Mouse (Mus musculus) lung, postnatal 4 days (tissue): ENCODE data around the gene Gm3636.
A peak's percentile ranks its signal among the peaks of the same experiment; 100 is the strongest.
"Not testable (repeated sequence)": the region's sequence is repeated elsewhere in the genome, so short reads cannot be mapped to it uniquely, and the experiment has no call there.

Source experiments
- DNase-seq, 2 experiments: peaks; one replicate each; pipeline ENCODE4 v3.0.0; 2021

The Gm3636 gene

DNA sequence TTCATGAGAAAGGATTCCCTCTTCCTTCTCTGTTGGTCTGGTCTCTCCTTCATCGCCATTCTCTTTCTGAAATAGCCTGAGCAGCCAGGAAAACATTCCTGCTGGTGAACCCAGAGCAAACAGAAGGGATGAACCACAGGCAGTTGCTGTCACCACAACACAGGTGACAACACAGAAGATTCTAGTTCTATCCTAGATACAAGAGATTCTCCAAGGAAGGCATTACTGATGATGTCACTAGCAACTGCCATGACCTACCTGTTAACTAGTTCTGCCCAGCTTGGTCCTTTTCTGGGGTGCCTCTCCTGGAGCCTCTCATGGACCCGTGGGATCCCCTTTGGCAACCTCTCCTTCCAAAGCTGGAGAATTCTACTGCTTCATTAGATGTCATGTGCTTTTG is at the start of gene Gm3636:
Gm3636 (minus strand) TSS at position 101 of the 400 bp plus-strand sequence.
- not testable (repeated sequence) for DNase-seq

DNA sequence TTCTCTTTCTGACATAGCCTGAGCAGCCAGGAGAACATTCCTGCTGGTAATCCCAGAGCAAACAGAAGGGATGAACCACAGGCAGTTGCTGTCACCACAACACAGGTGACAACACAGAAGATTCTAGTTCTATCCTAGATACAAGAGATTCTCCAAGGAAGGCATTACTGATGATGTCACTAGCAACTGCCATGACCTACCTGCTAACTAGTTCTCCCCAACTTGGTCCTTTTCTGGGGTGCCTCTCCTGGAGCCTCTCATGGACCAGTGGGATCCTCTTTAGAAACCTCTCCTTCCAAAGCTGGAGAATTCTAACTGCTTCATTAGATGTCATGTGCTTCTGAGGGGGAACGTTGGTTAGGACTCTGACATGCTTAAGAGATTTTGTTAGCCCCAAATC is 32.2 kb upstream of the Gm3636 start, which contains the start of gene Gm8362:
Gm8362 (minus strand) TSS at position 101 of the 400 bp plus-strand sequence.
- not testable (repeated sequence) for DNase-seq

DNA sequence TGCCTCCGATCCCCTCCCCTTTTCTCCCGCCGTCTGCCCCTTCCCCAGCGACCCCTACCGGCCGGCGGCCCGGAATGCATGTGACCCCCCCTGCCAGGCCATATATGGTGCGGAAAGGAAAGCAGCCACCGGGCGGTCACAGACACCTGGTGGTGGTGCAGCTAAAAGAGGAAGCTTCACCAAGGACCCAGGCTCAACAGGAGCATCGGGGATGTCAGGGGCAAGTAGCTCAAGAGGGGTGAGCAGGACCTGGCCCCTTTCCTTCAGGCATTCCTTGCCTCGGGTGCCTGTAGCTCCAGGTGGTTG is 15.1 kb upstream of the Gm3636 start:
- peak in 1 of 2 experiments; percentile 3 for DNase-seq

DNA sequence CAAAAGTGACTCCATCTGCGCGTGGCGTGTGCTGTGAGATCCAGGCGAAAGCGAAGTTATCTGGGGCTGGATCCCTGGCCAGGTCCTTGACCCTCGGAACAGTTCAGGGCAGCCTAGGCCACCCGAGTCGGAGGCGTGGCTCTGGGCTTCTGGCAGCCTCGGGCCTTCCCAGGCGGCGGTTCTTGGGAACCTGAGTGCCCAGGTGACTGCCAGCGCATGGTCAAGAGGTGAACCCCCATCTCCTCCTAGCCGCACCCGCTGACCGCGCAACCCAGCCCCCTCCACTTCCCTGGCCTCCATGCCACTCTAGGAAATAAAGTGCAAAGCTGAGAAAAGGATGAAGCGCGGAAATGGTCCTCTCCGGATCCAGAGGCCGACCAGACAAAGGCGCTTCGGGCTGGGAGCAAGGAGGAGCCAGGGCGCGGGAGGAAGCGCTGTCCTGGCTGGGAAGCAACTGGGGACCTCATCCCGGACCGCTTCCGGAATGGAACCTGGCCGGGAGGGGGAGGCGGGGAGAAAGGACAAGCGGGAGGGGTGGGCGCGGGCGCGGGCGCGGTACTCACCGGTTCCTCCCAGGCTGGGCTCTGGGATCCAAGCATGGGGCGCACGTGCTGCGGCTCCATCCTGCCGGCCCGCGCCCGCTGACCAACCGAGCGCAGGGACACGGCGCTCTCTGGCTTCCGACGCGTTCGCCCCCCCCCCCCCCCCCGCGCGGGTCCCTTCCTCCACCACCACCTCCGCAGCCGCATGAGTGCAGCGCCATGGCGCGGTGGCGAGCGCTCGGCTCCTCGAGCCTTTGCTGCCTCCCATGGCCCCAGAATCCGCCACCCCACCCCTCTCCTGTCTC is 14.5 kb upstream of the Gm3636 start:
- DNase-seq, result peak; percentile 4 to 35

- not testable (repeated sequence) for DNase-seq
These were observed 22.0 kb downstream of the Gm3636 start, which contains the start of gene Gm8050 for GRCm38 (mm10) chr14:6720151-6720550. Gene Gm8050 (minus strand): TSS chr14:6720251.
